Mouse (Mus musculus) adipose tissue, adult 10 weeks (tissue): Measurements from ENCODE around the gene Crhr2. TPM values are rescaled to one million over a fixed set of nuclear protein-coding genes. Genes with fewer than 3 reads are reported as not detected.

Source experiments
- polyA plus RNA-seq: library from polyadenylated mRNA; stranded (reverse); fragments of 350-450 nt; fragmentation: Illumina TruSeq; extraction: RNeasy Lipid Tissue Mini Kit (QIAGEN cat#74804); gene quantifications from one replicate; pipeline ENCODE4 v1.2.3, GENCODE M21; 2014; ENCODE audit warnings: low read depth, low replicate concordance

Gene Crhr2
- 0.36 TPM for polyA plus RNA-seq

DNA sequence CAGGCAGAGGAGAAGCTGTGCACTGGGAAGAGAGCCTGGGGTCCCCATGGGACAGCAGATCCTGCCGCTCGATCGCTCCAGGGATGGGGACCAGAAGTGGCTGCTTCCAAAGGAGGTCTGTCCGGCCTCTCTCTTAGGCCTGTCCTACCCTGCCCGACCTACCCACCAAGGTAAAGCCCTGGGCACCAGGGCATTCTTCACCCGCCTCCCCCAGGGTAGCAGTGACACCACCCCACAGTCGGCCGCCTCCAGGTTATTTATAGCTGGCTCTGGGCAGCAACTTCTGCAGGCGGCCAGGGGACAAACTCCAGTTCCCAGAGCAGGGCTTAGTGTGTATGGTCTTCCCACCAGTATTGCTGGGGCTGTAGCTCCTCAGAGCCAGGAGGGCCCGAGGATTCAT lies at the start of gene Crhr2:
Gene Crhr2 (minus strand): TSS at position 223 of the 400 bp plus-strand sequence.

DNA sequence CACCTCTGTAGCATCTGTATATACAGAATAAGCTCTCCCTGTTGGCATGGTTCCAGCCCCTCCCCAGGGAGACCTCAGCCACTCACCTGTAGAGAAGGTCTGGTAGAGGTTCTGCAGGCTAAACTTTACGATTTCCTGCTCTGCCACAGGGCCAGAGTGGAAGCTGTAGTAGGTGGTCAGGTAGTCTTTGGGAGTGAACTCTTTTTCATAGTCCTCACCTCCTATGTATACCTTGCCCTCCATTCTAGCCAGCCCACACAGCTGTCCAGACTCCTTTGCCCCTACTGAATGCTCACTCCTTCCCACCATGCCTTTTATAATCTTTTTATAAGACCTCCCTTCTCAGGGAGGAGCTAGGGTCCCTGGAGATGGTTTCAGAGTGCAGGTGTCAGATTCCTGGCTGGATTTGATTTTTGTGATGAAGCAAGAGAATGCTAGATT lies 41.9 kb upstream of the Crhr2 start, which contains the start of gene Inmt:
Gene Inmt (minus strand): TSS at position 303 of the 441 bp plus-strand sequence.

Other genes with a start within 250 kb of the Crhr2 start
- gene Nod1, start 160.4 kb downstream of the Crhr2 start, polyA plus RNA-seq: 16.8 TPM
- 47.1 TPM for gene Ggct, start 140.1 kb downstream of the Crhr2 start, polyA plus RNA-seq
- gene Gars, start 95.0 kb downstream of the Crhr2 start, polyA plus RNA-seq: 44.8 TPM
- gene Inmt, start 42.0 kb upstream of the Crhr2 start, polyA plus RNA-seq: 238 TPM
- gene Mindy4, start 70.4 kb upstream of the Crhr2 start, polyA plus RNA-seq: 12.7 TPM
- 221 TPM for gene Aqp1, start 203.4 kb upstream of the Crhr2 start, polyA plus RNA-seq
- 1.3 TPM for gene Ghrhr, start 243.3 kb upstream of the Crhr2 start, polyA plus RNA-seq